Mouse (Mus musculus) lung, embryonic 16.5 days (tissue): ENCODE measurements around the gene Trim62. TPM values are rescaled to one million over a fixed set of nuclear protein-coding genes. Genes with fewer than 3 reads are reported as not detected.

Experiments used
- ATAC-seq: fragments of 200-750 bp; cut with Nextera tagmentation; 2 replicates; pipeline ENCODE4 v1.8.0; 2017; ENCODE audit warnings: low read depth, mild to moderate bottlenecking, moderate library complexity
- H3K27ac ChIP-seq: fragments of 300-500 bp; sonication (generic); 2 replicates; pipeline ENCODE4 v1.5.1; 2014; ENCODE audit warnings: mild to moderate bottlenecking, control low read depth, low read length
- H3K27me3 ChIP-seq: fragments of 300-500 bp; sonication (generic); 2 replicates; pipeline ENCODE4 v1.6.1; 2014; ENCODE audit warnings: low read depth, low read length, mixed read lengths; ENCODE audit not compliant: control insufficient read depth, insufficient read depth
- H3K36me3 ChIP-seq: fragments of 300-500 bp; sonication (generic); 2 replicates; pipeline ENCODE4 v1.6.1; 2014; ENCODE audit warnings: low read length; ENCODE audit not compliant: control insufficient read depth, insufficient read depth
- H3K4me1 ChIP-seq: fragments of 300-500 bp; sonication (generic); replicated peaks from 2 replicates; pipeline ENCODE4 v1.6.1; 2014; ENCODE audit warnings: low read length, mixed read lengths; ENCODE audit not compliant: control insufficient read depth, insufficient read depth
- H3K4me2 ChIP-seq: fragments of 300-500 bp; sonication (generic); 2 replicates; pipeline ENCODE4 v1.6.1; 2014; ENCODE audit warnings: low read depth, low read length, control low read depth
- H3K4me3 ChIP-seq: fragments of 300-500 bp; sonication (generic); 2 replicates; pipeline ENCODE4 v1.5.1; 2014; ENCODE audit warnings: mild to moderate bottlenecking, low read length, control low read depth
- H3K9ac ChIP-seq: fragments of 300-500 bp; sonication (generic); 2 replicates; pipeline ENCODE4 v1.6.1; 2014; ENCODE audit warnings: low read length, control low read depth
- H3K9me3 ChIP-seq: fragments of 300-500 bp; sonication (generic); 2 replicates; pipeline ENCODE4 v1.6.1; 2016; ENCODE audit warnings: low read length; ENCODE audit not compliant: control insufficient read depth
- WGBS: fragments of 180-500 bp; shearing (Covaris S2); extraction: QIAGEN DNeasy Blood & Tissue Kit; methylation state at CpG from one replicate; pipeline ENCODE4 v1.1.7; 2014; 5-methylcytosine and 5-hydroxymethylcytosine counted together
- polyA plus RNA-seq: library from polyadenylated mRNA; unstranded; fragments of >200 nt; fragmentation: Nextera tagmentation; extraction: Ambion mirVana; gene quantifications from 2 replicates; pipeline ENCODE4 v1.2.1, GENCODE M21; 2015

Trim62 gene
- polyA plus RNA-seq, 1 experiment from 2014 or later, result 3.9 TPM

DNA sequence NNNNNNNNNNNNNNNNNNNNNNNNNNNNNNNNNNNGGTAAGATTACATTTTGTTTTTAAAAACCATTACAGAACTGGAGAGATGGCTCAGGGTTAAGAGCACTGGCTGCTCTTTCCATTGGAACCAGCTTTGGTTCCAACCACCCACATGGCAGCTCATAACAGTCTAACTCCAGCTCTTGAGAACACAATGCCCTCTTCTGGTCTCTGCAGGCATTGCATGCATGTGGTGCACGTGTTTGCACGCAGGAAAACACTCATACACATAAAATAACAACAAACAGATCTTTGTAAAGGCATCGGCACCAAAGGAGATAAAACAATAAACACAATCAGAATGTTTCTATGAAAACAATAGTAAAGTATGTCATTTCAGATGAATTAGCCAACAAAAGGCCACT lies 59.0 kb downstream of the Trim62 start:
- H3K4me2 ChIP-seq, result no peak overlapping the region
- no peaks in the 10 kb centered on the region for H3K9me3 ChIP-seq
- H3K9ac ChIP-seq, result no peak overlapping the region
- ATAC-seq, result no peak
- H3K27ac ChIP-seq, result no peak overlapping the region
- 55% methylated on average over 3 of the region's 3 CpGs for whole genome bisulfite sequencing
- peaks cover 2% of the 10 kb centered on the region; the same call in 1 of the 2 replicates for H3K4me1 ChIP-seq
- H3K4me3 ChIP-seq, result no peak overlapping the region
- H3K27me3 ChIP-seq, result no peaks in the 10 kb centered on the region
- H3K36me3 ChIP-seq, result peaks cover 2% of the 10 kb centered on the region; the same call in 1 of the 2 replicates

DNA sequence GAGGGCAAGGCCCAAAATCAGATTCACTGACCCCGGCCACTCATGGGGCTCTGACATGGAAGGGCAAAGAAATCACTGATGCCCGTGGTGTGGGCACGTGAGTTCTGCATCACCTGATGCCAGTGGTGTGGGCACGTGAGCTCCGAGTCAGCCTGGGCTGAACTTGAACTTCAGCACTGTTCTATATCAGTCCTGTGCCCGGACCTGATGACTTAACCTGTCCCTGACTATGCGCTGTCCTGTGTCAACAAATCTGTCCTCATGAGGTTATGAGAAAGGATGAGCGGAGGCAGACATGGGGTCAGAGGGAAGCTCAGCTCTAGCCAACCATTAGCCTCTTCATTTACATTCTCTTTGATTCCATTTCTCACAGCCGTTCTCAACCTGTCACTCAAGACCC lies 63.4 kb downstream of the Trim62 start:
- WGBS, result 76% methylated on average over 9 of the region's 9 CpGs
- Histone ChIP-seq H3K9ac (no peak overlapping the region), H3K9me3 (no peaks in the 10 kb centered on the region), H3K27ac (no peak overlapping the region), H3K27me3 (no peaks in the 10 kb centered on the region), H3K4me3 (no peak overlapping the region), H3K36me3 (peaks cover 2% of the 10 kb centered on the region; the same call in 1 of the 2 replicates), H3K4me1 (peaks cover 10% of the 10 kb centered on the region), H3K4me2 (no peak overlapping the region)
- no peak for ATAC-seq

DNA sequence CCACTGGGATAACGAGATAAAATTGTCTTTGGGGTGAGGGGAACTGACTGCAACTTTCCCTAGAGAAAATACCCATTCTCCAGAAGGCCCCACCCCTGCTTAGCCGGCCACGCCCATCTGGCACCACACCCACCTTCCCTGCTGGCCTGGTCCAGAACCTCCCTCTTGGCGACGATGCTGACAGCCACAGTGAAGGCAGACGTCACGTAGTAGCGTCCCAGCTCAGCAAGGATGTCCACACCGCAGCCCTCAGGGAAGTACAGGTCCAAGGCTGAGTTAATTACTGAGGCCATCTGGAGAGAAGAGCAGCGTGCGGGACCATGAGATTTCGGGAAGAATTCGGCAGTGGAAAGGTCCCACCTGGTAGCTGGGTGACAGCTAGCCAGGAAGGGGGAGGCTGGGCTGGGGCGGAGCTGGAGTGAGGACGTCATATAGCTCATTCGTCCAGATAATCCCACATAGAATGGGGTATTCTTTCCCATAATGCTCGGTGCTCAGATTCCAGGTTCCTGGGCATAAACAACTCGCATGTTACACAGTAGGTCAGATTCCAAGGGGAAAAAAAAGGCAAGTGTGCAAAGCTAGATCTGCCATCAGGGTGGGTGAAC lies 64.0 kb downstream of the Trim62 start:
- Histone ChIP-seq H3K4me1 (peaks cover 10% of the 10 kb centered on the region), H3K9ac (no peak overlapping the region), H3K4me3 (no peak overlapping the region), H3K9me3 (no peaks in the 10 kb centered on the region), H3K4me2 (peak overlapping the region; percentile 31; the same call in 1 of the 2 replicates), H3K27ac (no peak overlapping the region), H3K36me3 (peaks cover 2% of the 10 kb centered on the region; the same call in 1 of the 2 replicates), H3K27me3 (no peaks in the 10 kb centered on the region)
- 13% methylated on average over 18 of the region's 18 CpGs for WGBS
- peak; percentile 50; the same call in 1 of the 2 replicates for ATAC-seq

GRCm38 (mm10) chr4:128948137-128948674 lies 64.8 kb downstream of the Trim62 start:
- Histone ChIP-seq H3K9me3 (no peaks in the 10 kb centered on the region), H3K36me3 (no peaks in the 10 kb centered on the region), H3K27ac (no peak overlapping the region), H3K4me2 (no peak overlapping the region), H3K4me3 (no peak overlapping the region), H3K9ac (no peak overlapping the region), H3K4me1 (peaks cover 10% of the 10 kb centered on the region), H3K27me3 (no peaks in the 10 kb centered on the region)
- no peak for ATAC-seq
- 29% methylated on average over 6 of the region's 6 CpGs for WGBS

GRCm38 (mm10) chr4:128949470-128950005 lies 66.2 kb downstream of the Trim62 start:
- H3K9me3 ChIP-seq, result no peaks in the 10 kb centered on the region
- H3K27me3 ChIP-seq, result no peaks in the 10 kb centered on the region
- H3K4me1 ChIP-seq, result peaks cover 10% of the 10 kb centered on the region
- H3K4me2 ChIP-seq, result no peak overlapping the region
- 37% methylated on average over 15 of the region's 15 CpGs for WGBS
- no peak overlapping the region for H3K9ac ChIP-seq
- H3K27ac ChIP-seq, result no peak overlapping the region
- H3K36me3 ChIP-seq, result no peaks in the 10 kb centered on the region
- 0 out of 2 replicates have a peak, but pooled peaks have one; percentile 23 for ATAC-seq
- no peak overlapping the region for H3K4me3 ChIP-seq

- Histone ChIP-seq H3K27ac (no peak overlapping the region), H3K27me3 (no peaks in the 10 kb centered on the region), H3K9me3 (no peaks in the 10 kb centered on the region), H3K9ac (no peak overlapping the region), H3K4me3 (no peak overlapping the region), H3K4me2 (no peak overlapping the region), H3K36me3 (no peaks in the 10 kb centered on the region), H3K4me1 (peaks cover 10% of the 10 kb centered on the region)
- no peak for ATAC-seq
- WGBS, result 64% methylated on average over 5 of the region's 5 CpGs
Measured at GRCm38 (mm10) chr4:128950461-128950860, 67.1 kb downstream of the Trim62 start.

- no peaks in the 10 kb centered on the region for H3K9me3 ChIP-seq
- no peak overlapping the region for H3K27ac ChIP-seq
- no peaks in the 10 kb centered on the region for H3K27me3 ChIP-seq
- H3K4me3 ChIP-seq, result no peak overlapping the region
- WGBS, result 88% methylated on average over 5 of the region's 5 CpGs
- H3K4me2 ChIP-seq, result no peak overlapping the region
- peaks cover 20% of the 10 kb centered on the region for H3K4me1 ChIP-seq
- H3K9ac ChIP-seq, result no peak overlapping the region
- H3K36me3 ChIP-seq, result no peaks in the 10 kb centered on the region
- no peak for ATAC-seq
Measured at GRCm38 (mm10) chr4:128953851-128954250, 70.5 kb downstream of the Trim62 start.

DNA sequence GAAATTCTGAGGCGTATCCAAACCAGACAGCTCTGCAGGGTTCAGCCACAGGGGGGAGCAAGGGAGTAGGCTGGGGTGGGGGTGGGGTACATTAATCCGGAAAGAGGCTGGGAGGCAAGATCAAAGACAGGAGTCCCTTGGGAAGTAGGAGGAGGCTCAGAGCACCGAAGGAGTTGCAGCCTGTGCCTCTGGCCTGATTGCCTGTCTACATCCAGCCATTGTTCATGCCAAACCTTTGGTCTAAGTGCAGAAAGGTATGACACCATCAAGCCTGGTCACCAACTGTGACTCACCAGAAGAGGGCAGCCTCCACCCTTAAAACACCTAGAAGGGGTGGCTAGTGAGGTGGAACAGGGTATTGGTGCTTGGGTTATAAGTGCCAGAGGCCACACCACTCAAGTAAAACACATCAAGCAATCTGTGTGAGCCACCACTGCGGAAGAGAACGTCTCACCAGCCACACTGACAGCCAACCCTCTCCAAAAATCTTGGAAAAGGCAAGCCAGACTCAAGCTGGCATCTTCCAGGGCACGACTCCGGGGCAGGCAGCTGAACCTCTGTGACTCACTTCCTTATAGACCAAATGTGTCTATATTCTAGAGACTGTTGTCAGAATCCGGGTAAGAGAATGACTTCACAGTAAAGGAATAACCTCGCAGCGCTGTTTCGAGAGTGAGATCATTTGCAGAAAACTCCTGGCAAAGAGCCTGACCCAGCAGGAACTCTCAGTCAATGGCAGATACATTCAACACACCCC lies 74.0 kb downstream of the Trim62 start:
- H3K9me3 ChIP-seq, result no peaks in the 10 kb centered on the region
- H3K9ac ChIP-seq, result no peak overlapping the region
- H3K36me3 ChIP-seq, result no peaks in the 10 kb centered on the region
- 25% methylated on average over 11 of the region's 11 CpGs for WGBS
- peak overlapping the region; percentile 32 for H3K27ac ChIP-seq
- no peak overlapping the region for H3K4me3 ChIP-seq
- H3K4me2 ChIP-seq, result no peak overlapping the region
- no peaks in the 10 kb centered on the region; the same call in 1 of the 2 replicates for H3K27me3 ChIP-seq
- peaks cover 24% of the 10 kb centered on the region for H3K4me1 ChIP-seq
- peak; percentile 47 for ATAC-seq

DNA sequence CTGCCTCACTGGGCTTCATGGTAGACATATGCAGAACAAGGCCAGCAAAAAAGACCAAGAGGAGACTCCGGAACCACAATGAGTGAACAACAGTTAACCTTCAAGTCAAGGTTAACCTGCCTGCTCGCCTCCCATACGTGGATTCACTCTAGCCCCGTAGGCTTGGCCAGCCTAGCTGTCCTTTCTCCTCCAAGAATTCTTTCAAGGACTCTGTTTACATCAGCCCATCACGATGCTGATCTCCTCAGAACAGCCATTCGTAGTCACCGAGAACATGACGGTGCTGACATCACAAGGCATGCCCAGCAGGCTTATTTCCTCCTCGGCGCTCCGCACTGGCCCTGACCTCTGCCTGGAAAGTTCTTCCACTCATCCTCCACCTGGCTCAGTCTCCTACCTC lies 74.8 kb downstream of the Trim62 start:
- Histone ChIP-seq H3K27me3 (no peaks in the 10 kb centered on the region; the same call in 1 of the 2 replicates), H3K9ac (peak overlapping the region; percentile 21; the same call in 1 of the 2 replicates), H3K9me3 (no peaks in the 10 kb centered on the region), H3K4me1 (peaks cover 28% of the 10 kb centered on the region), H3K27ac (no peak overlapping the region), H3K4me3 (no peak overlapping the region), H3K36me3 (no peaks in the 10 kb centered on the region), H3K4me2 (no peak overlapping the region)
- ATAC-seq, result no peak
- 71% methylated on average over 11 of the region's 11 CpGs for WGBS
